Mouse (Mus musculus) kidney, adult 2 months (tissue): ENCODE measurements around the gene Smyd1. TPM values are rescaled to one million over a fixed set of nuclear protein-coding genes. Genes with fewer than 3 reads are reported as not detected.
A peak's percentile ranks its signal among the peaks of the same experiment; 100 is the strongest.

Source experiments
- DNase-seq: peaks from one replicate; pipeline ENCODE4 v3.0.0; 2021
- H3K27ac ChIP-seq: fragments of 200-500 bp; 2 replicates; pipeline ENCODE4 v1.5.1; 2012; ENCODE audit warnings: low read depth, low read length, control low read depth, inconsistent platforms; ENCODE audit not compliant: insufficient read depth
- H3K27me3 ChIP-seq: fragments of 200-500 bp; replicated peaks from 2 replicates; pipeline ENCODE4 v1.6.1; 2012; ENCODE audit warnings: mild to moderate bottlenecking, moderate library complexity, low read length, inconsistent platforms; ENCODE audit not compliant: control insufficient read depth, insufficient read depth
- H3K36me3 ChIP-seq: fragments of 200-500 bp; 2 replicates; pipeline ENCODE4 v1.6.1; 2012; ENCODE audit warnings: mild to moderate bottlenecking, moderate library complexity, low read length, inconsistent platforms; ENCODE audit not compliant: control insufficient read depth, insufficient read depth
- H3K4me1 ChIP-seq: fragments of 200-500 bp; 2 replicates; pipeline ENCODE4 v1.6.1; 2011; ENCODE audit warnings: low read length; ENCODE audit not compliant: control insufficient read depth, insufficient read depth
- H3K4me3 ChIP-seq: fragments of 200-500 bp; 2 replicates; pipeline ENCODE4 v1.5.1; 2011; ENCODE audit warnings: mild to moderate bottlenecking, low read depth, low read length, control low read depth; ENCODE audit not compliant: insufficient read depth
- CTCF ChIP-seq: fragments of 200-500 bp; conservative IDR thresholded peaks from 2 replicates; pipeline ENCODE4 v1.5.1; 2011; ENCODE audit warnings: low read depth, mild to moderate bottlenecking, control low read depth, low read length, moderate library complexity, mixed read lengths; ENCODE audit not compliant: insufficient read depth, insufficient read length
- POLR2A ChIP-seq: fragments of 200-500 bp; IDR thresholded peaks from one replicate; pipeline ENCODE4 v1.6.1; 2011; ENCODE audit warnings: low read depth, low read length, control low read depth
- WGBS: fragments of 180-500 bp; shearing (Covaris S2); methylation state at CpG from one replicate; pipeline ENCODE4 v1.1.7; 2018; 5-methylcytosine and 5-hydroxymethylcytosine counted together
- polyA plus RNA-seq: library from polyadenylated mRNA; depleted of rRNA; stranded (reverse); fragments of >200 nt; gene quantifications from 2 replicates; pipeline ENCODE4 v1.2.3, GENCODE M21; 2012

The Smyd1 gene
- polyA plus RNA-seq, 1 experiment: 2.3 TPM

- DNase-seq: no peak
- H3K27me3 ChIP-seq: no peaks in the 10 kb centered on the region
- no peak overlapping the region for H3K27ac ChIP-seq
- peaks cover 9% of the 10 kb centered on the region for H3K4me1 ChIP-seq
- TF ChIP-seq POLR2A (no peak), CTCF (no peak)
- H3K36me3 ChIP-seq: no peaks in the 10 kb centered on the region
- H3K4me3 ChIP-seq: no peak overlapping the region
- WGBS: 63% methylated on average over 13 of the region's 13 CpGs
Measured at GRCm38 (mm10) chr6:71235121-71235520, 86.9 kb downstream of the Smyd1 start.

GRCm38 (mm10) chr6:71227157-71227770 is 94.8 kb downstream of the Smyd1 start:
- H3K27me3 ChIP-seq: no peaks in the 10 kb centered on the region
- H3K4me1 ChIP-seq: no peaks in the 10 kb centered on the region
- WGBS: 20% methylated on average over 7 of the region's 7 CpGs
- H3K36me3 ChIP-seq: no peaks in the 10 kb centered on the region
- no peak overlapping the region for H3K27ac ChIP-seq
- DNase-seq: peak; percentile 34
- no peak overlapping the region for H3K4me3 ChIP-seq
- TF ChIP-seq CTCF: no peak
- no peak for TF ChIP-seq POLR2A

- no peak for TF ChIP-seq CTCF
- no peak for TF ChIP-seq POLR2A
- H3K27ac ChIP-seq: no peak overlapping the region
- 70% methylated on average over 6 of the region's 6 CpGs for WGBS
- no peak overlapping the region for H3K4me3 ChIP-seq
- DNase-seq: no peak
- no peaks in the 10 kb centered on the region for H3K27me3 ChIP-seq
- H3K36me3 ChIP-seq: no peaks in the 10 kb centered on the region
- no peaks in the 10 kb centered on the region for H3K4me1 ChIP-seq
Measured at GRCm38 (mm10) chr6:71226544-71226943, 95.5 kb downstream of the Smyd1 start.

- TF ChIP-seq CTCF (no peak), POLR2A (no peak)
- no peaks in the 10 kb centered on the region for H3K4me1 ChIP-seq
- no peaks in the 10 kb centered on the region for H3K36me3 ChIP-seq
- WGBS: 58% methylated on average over 3 of the region's 3 CpGs
- DNase-seq: no peak
- H3K27ac ChIP-seq: no peak overlapping the region
- H3K27me3 ChIP-seq: no peaks in the 10 kb centered on the region
- H3K4me3 ChIP-seq: no peak overlapping the region
Measured at GRCm38 (mm10) chr6:71224184-71224943, 97.7 kb downstream of the Smyd1 start.

- H3K4me3 ChIP-seq: no peak overlapping the region
- H3K36me3 ChIP-seq: no peaks in the 10 kb centered on the region
- H3K4me1 ChIP-seq: no peaks in the 10 kb centered on the region
- WGBS: 83% methylated on average over 4 of the region's 4 CpGs
- H3K27ac ChIP-seq: no peak overlapping the region
- no peaks in the 10 kb centered on the region for H3K27me3 ChIP-seq
- DNase-seq: no peak
- TF ChIP-seq POLR2A: no peak
- no peak for TF ChIP-seq CTCF
Measured at GRCm38 (mm10) chr6:71221501-71221900, 100.5 kb downstream of the Smyd1 start.

GRCm38 (mm10) chr6:71212471-71212870 is 109.6 kb downstream of the Smyd1 start:
- no peak for TF ChIP-seq POLR2A
- no peak for TF ChIP-seq CTCF
- H3K4me3 ChIP-seq: no peak overlapping the region
- WGBS: 98% methylated on average over 3 of the region's 3 CpGs
- H3K36me3 ChIP-seq: no peaks in the 10 kb centered on the region
- no peak overlapping the region for H3K27ac ChIP-seq
- no peaks in the 10 kb centered on the region for H3K4me1 ChIP-seq
- H3K27me3 ChIP-seq: no peaks in the 10 kb centered on the region
- no peak for DNase-seq

GRCm38 (mm10) chr6:71211917-71212316 is 110.1 kb downstream of the Smyd1 start:
- Histone ChIP-seq H3K4me1 (no peaks in the 10 kb centered on the region), H3K36me3 (no peaks in the 10 kb centered on the region), H3K27me3 (no peaks in the 10 kb centered on the region), H3K27ac (no peak overlapping the region), H3K4me3 (no peak overlapping the region)
- WGBS: 60% methylated on average over 7 of the region's 7 CpGs
- no peak for TF ChIP-seq POLR2A
- DNase-seq: no peak
